Mouse (Mus musculus): ENCODE data around the gene Mllt10. TPM values are rescaled to one million over a fixed set of nuclear protein-coding genes. Genes with fewer than 3 reads are reported as not detected.

Gene Mllt10
- polyA plus RNA-seq, 1 experiment from 2014 or later = 75.2 TPM

DNA sequence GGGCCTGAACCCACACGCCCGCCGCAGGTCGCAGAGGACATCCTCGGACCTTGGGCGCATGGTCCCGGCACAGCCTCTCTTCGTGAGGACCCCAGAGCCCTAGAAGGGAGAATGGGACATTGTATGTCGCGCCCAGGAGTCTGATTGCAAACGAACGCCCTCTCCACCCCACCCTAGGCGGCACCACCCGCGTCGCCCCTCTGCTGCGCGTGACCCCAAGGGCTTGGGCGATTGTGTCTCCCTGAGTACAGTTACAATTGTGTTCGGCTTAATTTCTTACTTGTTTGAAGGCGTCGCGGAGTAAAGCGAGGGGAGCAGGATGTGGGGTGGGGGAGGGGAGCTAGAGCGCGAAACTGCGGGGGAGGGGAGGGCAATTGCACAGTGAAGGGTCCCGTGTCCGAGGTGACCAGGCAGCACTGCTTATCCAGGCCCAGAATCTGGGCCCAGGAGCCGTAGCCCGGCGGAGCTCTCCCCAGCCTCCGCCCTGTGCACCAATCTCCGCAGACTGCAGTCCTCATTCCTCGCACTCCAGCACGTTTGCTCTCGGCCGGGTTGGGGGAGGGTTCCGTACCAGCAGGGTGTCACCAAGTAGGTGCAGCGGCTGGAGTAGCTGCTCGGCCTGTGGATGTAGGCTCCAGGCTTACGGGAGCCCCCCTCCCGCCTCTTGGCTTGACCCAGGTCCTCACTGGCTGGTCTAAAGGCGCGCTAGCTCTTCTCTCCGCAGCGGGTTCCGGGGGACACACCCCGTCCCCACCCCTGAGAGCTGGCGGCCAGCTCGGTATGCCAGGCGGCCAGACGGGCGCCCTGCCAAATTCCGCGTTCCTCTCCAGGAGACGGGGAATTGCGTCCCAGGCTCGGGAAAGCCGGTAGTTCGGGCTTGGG, 26.7 kb upstream of the Mllt10 start:
- Histone ChIP-seq H3K4me1 (replicated peaks) (peaks cover 61% of the 10 kb centered on the region), H3K27ac (peak overlapping the region; percentile 99), H3K36me3 (no peaks in the 10 kb centered on the region), H3K9me3 (no peaks in the 10 kb centered on the region), H3K27me3 (no peaks in the 10 kb centered on the region), H3K9ac (replicated peaks) (peak overlapping the region; percentile 85), H3K4me3 (replicated peaks) (peak overlapping the region; percentile 70), H3K4me2 (replicated peaks) (peak overlapping the region; percentile 76)
- WGBS = under 1% methylated on average over 61 of the region's 61 CpGs
- ATAC-seq = peak; percentile 78

DNA sequence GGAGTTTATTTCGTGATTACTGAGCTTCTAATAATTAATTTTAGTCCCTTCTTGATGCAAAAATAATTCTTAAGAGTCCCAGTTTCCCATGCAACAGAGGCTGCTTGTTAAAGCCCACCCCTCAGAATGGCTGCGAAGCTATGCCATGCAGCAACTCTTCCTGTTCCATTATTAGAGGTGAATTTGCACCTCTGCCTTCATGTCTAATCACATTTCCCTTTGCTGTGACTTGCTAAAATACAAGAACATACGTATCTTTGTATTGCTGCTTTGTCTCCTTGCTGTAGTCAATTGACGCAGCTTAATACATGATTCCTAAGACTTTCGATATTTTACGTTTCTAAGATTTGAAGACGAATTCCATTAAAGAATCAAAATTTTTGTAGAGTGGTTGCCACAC, 25.4 kb upstream of the Mllt10 start:
- Histone ChIP-seq H3K27ac (no peak overlapping the region), H3K4me3 (replicated peaks) (0 out of 2 replicates have a peak overlapping the region, but pooled peaks have one; percentile 9), H3K4me1 (replicated peaks) (peaks cover 74% of the 10 kb centered on the region), H3K9ac (replicated peaks) (peak overlapping the region; percentile 39; the same call in 1 of the 2 replicates), H3K36me3 (no peaks in the 10 kb centered on the region), H3K4me2 (replicated peaks) (peak overlapping the region; percentile 41), H3K9me3 (no peaks in the 10 kb centered on the region), H3K27me3 (no peaks in the 10 kb centered on the region)
- ATAC-seq = no peak
- 22% methylated on average over 7 of the region's 7 CpGs for WGBS

DNA sequence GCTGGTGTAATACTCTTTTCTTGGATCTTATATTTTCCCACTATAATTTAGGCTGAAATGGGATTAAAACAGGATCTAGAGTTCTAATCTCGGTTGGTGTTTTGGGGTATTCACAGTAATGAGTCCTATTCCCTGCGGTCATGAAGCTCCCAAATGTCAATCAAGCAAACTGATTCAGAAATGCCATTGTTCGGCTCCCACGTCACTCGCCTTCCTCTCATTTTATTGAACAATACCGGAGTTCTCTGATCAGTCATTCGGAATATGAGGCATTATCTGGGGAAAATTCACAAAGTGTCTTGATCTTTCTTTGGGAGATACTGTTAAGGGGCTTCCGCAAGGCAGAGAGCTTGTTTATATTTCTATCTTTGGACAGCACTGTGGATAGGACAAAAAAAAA, 24.5 kb upstream of the Mllt10 start:
- H3K4me3 ChIP-seq (replicated peaks) = peak overlapping the region; percentile 45
- H3K9me3 ChIP-seq = no peaks in the 10 kb centered on the region
- no peaks in the 10 kb centered on the region for H3K27me3 ChIP-seq
- peak overlapping the region; percentile 92 for H3K9ac ChIP-seq (replicated peaks)
- H3K4me2 ChIP-seq (replicated peaks) = peak overlapping the region; percentile 95
- peaks cover 75% of the 10 kb centered on the region for H3K4me1 ChIP-seq (replicated peaks)
- WGBS = 7% methylated on average over 8 of the region's 8 CpGs
- ATAC-seq = no peak
- H3K36me3 ChIP-seq = no peaks in the 10 kb centered on the region
- peak overlapping the region; percentile 64 for H3K27ac ChIP-seq

DNA sequence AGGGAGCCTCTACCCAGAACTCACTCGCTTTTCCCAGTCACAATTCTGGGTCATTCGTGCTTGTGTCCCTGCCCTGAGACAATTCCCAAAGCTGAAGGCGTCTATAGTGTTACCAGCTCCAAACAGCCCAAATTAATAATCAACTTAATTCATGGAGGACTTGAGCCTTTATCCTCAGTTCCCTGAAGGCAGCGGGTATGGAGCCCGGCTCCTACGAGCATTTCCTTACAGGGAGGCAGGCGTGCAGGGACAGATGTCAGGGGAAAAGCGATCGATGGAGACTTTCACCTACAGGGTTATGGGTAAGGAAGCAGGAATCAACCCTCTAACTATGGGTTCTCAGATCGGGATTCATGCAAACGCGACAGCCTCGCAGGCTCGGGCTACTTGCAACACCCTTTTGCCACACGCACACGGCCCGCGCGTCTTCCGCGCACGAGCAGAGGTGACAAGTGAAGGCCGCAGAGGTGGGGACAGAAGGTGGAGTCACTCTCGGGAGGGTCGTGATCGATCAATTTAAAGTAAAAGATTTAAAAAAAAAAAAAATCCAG, 23.7 kb upstream of the Mllt10 start:
- Histone ChIP-seq H3K4me2 (replicated peaks) (peak overlapping the region; percentile 95), H3K4me1 (replicated peaks) (peaks cover 70% of the 10 kb centered on the region), H3K9me3 (no peaks in the 10 kb centered on the region), H3K27me3 (no peaks in the 10 kb centered on the region), H3K36me3 (no peaks in the 10 kb centered on the region), H3K27ac (peak overlapping the region; percentile 64), H3K4me3 (replicated peaks) (peak overlapping the region; percentile 45), H3K9ac (replicated peaks) (peak overlapping the region; percentile 92)
- WGBS = 1% methylated on average over 26 of the region's 26 CpGs
- no peak for ATAC-seq

DNA sequence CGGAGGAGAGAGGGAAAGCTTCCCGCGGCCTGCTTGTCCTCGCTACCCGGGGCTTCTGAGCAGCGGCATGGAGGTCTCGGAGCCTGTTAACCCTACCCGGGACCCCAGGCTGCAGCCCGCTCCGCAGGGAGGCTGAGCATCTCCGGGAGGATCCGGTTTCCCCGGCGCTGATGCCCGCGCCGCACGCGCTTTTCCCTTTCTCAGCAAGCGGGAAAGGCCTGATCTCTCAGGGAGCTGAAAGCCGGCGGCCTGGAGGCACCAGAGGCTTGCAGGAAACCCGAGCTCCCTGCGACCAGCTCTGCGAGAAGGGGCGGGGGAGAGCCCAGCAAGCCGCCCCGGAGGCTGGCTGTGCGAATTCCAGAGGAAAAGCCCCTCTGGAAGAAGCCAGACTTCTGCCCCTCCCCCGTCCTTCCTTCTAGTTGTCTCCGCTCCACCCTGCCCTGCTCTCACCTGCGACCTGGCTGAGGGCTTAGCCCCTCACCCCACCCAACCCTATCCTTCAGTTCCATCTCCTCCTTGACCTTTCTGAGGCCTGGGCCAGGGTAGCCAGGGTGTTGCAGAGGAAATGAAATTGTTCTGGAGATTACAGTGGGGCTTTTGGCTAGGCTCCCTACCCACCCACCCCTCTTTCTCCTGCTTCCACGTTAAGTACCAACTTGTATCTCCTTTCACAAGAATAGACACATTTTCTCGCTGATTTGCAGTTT, 23.1 kb upstream of the Mllt10 start:
- Histone ChIP-seq H3K4me1 (replicated peaks) (peaks cover 63% of the 10 kb centered on the region), H3K27me3 (no peaks in the 10 kb centered on the region), H3K4me2 (replicated peaks) (peak overlapping the region; percentile 95), H3K9me3 (no peaks in the 10 kb centered on the region), H3K9ac (replicated peaks) (peak overlapping the region; percentile 92), H3K36me3 (no peaks in the 10 kb centered on the region), H3K4me3 (replicated peaks) (peak overlapping the region; percentile 45), H3K27ac (peak overlapping the region; percentile 64)
- under 1% methylated on average over 34 of the region's 34 CpGs for WGBS
- no peak for ATAC-seq

DNA sequence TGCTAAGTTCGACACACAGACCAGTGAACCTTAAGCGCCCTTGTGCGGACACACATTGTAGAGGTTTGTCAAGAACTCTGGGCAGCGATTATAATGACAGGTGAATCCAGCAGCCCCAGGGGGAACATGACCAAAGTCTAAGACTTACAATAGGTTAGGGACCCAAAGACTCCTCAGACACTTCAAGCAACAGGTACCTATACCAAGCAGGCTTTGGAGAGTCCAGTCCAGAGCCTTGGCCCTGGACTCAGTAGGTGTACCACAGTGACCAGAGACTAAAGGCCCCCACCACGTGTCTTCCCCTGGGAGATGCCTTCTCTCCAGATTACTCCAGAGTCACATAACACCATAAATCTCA, 22.5 kb upstream of the Mllt10 start:
- no peaks in the 10 kb centered on the region for H3K9me3 ChIP-seq
- H3K4me1 ChIP-seq (replicated peaks) = peaks cover 61% of the 10 kb centered on the region
- H3K36me3 ChIP-seq = no peaks in the 10 kb centered on the region
- no peak overlapping the region for H3K4me3 ChIP-seq (replicated peaks)
- no peak for ATAC-seq
- 0 out of 2 replicates have a peak overlapping the region, but pooled peaks have one; percentile 25 for H3K27ac ChIP-seq
- 26% methylated on average over 5 of the region's 5 CpGs for WGBS
- H3K27me3 ChIP-seq = no peaks in the 10 kb centered on the region
- peak overlapping the region; percentile 95 for H3K4me2 ChIP-seq (replicated peaks)
- H3K9ac ChIP-seq (replicated peaks) = peak overlapping the region; percentile 42

DNA sequence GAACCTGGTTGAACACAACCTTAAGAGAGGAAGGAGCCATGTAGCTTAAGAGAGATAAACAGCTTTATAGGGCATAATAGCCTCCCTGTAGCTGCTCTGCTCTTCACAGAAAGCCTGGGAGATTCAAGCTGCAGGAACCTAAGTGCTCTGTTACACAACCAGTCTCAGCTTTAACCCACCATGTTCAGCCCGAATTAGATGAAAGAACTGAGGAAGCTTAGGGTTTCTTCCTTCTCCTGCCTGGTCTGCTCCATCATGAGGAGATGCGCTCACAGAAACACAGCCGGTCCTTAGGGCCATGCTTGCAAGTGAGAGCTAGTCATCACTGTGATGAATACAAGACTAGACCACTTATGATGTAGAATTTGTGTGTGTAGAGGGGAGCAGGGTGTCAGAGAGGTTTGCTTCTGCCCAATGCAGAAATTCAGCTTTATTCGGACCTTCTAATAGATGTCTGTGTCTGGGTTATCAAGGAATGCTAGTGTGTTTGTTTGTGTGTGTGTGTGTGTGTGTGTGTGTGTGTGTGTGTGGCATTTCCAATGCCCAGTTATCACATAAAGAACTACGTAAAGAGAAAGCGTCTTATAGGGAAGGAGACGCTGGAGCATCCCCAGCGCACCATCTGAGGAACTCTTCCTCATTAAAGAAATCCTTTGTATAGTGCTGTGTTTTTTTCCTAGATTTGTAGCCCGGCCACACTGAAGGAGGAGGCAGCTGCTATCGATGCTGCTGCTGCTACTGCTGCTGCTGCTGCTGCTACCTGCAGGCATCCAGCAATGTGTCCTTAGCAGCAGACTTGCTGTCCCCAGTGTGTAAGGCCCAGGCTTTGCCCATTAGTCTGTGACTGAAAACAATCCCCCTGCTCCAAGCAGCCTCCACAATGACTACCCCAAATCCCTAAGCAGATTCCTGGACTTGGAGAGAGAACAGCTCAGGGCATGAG, 21.6 kb upstream of the Mllt10 start:
- peak overlapping the region; percentile 95 for H3K4me2 ChIP-seq (replicated peaks)
- no peaks in the 10 kb centered on the region for H3K27me3 ChIP-seq
- 13% methylated on average over 10 of the region's 10 CpGs for WGBS
- H3K4me1 ChIP-seq (replicated peaks) = peaks cover 70% of the 10 kb centered on the region
- H3K9ac ChIP-seq (replicated peaks) = peak overlapping the region; percentile 42
- peak overlapping the region; percentile 14; the same call in 1 of the 2 replicates for H3K4me3 ChIP-seq (replicated peaks)
- ATAC-seq = peak; percentile 44
- H3K27ac ChIP-seq = peak overlapping the region; percentile 61
- no peaks in the 10 kb centered on the region for H3K9me3 ChIP-seq
- H3K36me3 ChIP-seq = no peaks in the 10 kb centered on the region

DNA sequence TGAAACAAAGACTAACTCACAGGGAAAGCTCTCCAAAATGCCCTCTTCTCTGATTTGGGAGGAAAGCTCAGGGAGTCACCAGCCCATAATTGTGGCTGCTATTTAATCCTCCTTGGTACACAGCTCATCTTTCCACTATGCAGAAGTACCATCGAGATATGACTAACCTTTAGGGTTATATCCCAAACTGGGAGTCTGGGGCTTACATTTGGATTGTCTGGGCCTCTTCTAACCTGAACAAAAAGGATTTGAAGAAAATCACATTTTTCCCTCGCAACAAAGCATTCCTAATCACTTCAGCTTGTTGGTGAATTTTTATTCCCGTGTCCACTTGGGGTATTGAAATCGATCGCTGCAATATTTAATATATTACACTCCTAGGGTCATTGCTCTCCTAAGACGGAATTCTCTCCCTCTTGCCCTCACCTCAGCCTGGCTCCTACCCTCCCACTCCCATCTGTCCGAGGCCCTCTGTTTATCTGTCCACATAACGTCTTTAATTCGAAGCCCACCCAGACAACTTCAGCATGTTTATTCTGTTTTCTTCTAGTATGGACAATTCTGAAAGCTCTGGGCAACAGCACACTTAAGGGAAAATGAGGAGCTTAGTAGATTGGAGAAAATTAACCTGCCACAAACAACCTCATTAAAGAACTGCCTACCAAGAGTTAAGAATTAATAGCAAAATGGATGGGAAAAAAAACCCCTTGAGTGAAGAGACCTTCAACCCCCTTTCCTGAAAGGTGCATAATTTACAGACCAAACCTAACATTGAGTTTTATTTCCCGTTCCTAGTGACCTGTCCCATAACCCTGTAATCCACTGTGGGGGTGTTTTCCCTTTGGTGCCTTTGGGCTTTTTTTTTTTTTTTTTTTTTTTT, 20.4 kb upstream of the Mllt10 start:
- peak overlapping the region; percentile 95 for H3K4me2 ChIP-seq (replicated peaks)
- no peak for ATAC-seq
- WGBS = 12% methylated on average over 10 of the region's 10 CpGs
- H3K4me1 ChIP-seq (replicated peaks) = peaks cover 80% of the 10 kb centered on the region
- H3K36me3 ChIP-seq = no peaks in the 10 kb centered on the region
- H3K4me3 ChIP-seq (replicated peaks) = no peak overlapping the region
- peak overlapping the region; percentile 42 for H3K9ac ChIP-seq (replicated peaks)
- peak overlapping the region; percentile 61 for H3K27ac ChIP-seq
- H3K27me3 ChIP-seq = no peaks in the 10 kb centered on the region
- H3K9me3 ChIP-seq = no peaks in the 10 kb centered on the region

DNA sequence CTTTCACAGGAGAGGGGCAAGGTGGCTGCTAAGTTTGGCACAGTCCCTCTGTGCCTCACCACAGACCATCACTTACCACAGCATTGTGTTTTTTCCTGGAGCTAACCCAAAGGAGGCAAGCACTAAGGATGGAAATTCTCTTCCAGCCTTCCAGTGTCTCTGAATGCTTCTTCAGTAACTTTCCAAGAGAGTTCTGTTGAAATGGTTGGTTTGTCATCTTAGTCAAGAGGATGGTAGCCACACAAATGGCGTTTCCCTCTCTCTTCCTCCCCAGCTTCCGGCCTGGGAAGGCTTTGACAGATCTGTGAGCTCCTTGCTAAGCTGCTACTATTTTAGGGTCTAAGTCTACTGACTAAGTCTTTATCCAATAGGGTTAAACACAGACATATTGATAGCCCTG, 17.5 kb upstream of the Mllt10 start, which contains the start of gene A930004D18Rik:
Gene A930004D18Rik, minus strand, starts transcription at position 247 of the 400 bp plus-strand sequence.
- Histone ChIP-seq H3K9ac (replicated peaks) (0 out of 2 replicates have a peak within 1 kb of the TSS, but pooled peaks have one; percentile 92), H3K4me3 (replicated peaks) (peak within 1 kb of the TSS; percentile 91; the same call in 1 of the 2 replicates), H3K36me3 (no peaks in the 10 kb centered on the region), H3K27me3 (no peaks in the 10 kb centered on the region), H3K4me1 (replicated peaks) (peaks cover 82% of the 10 kb centered on the region), H3K27ac (no peak within 1 kb of the TSS; the same call in 1 of the 2 replicates), H3K9me3 (no peaks in the 10 kb centered on the region), H3K4me2 (replicated peaks) (peak within 1 kb of the TSS; percentile 83)
- WGBS = 68% methylated on average over 2 of the region's 2 CpGs
- ATAC-seq = no peak

DNA sequence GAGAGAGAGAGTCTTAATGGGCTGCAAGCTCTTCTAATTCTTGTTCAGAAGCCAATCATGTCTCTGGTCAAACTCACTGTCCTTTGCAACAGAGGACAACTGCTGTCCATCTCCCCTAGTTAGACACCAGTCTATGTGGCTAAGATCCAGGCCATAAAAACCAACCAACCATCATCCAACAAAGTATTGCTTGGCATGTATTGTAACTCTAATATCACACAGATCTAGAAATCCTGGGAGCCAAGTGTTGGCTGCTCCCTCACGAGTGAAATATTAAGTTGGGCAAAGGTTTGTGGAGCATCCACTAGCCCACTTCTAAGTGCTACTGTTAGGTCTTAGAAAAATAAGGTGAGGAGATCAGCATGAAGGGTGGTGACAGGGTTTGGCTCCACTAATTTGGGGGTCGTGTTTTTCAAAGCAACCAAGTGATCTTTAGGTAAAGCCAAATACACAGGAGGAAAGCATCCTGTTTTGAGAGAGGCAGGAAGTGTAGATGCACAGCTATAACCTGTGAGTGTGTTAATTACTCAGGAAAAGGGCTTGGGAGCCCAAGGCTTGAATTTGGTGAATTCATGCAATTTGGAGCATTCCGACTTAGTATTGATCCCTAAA, 16.8 kb upstream of the Mllt10 start:
- no peak for ATAC-seq

More for the DNA sequence above, 16.8 kb upstream of the Mllt10 start:
- Histone ChIP-seq H3K9ac (replicated peaks) (0 out of 2 replicates have a peak overlapping the region, but pooled peaks have one; percentile 92), H3K9me3 (no peaks in the 10 kb centered on the region), H3K27me3 (no peaks in the 10 kb centered on the region), H3K36me3 (no peaks in the 10 kb centered on the region), H3K27ac (no peak overlapping the region; the same call in 1 of the 2 replicates), H3K4me2 (replicated peaks) (peak overlapping the region; percentile 83), H3K4me3 (replicated peaks) (peak overlapping the region; percentile 91; the same call in 1 of the 2 replicates), H3K4me1 (replicated peaks) (peaks cover 82% of the 10 kb centered on the region)
- WGBS = 40% methylated on average over 3 of the region's 3 CpGs

Data from midbrain, embryonic 13.5 days (tissue).